Mouse (Mus musculus) heart, adult 2 months (tissue): Measurements from ENCODE around the gene Sfxn3.

Experiments used
- CTCF ChIP-seq: fragments of 200-600 bp; IDR thresholded peaks from 2 replicates; pipeline ENCODE4 v1.8.1; 2022; ENCODE audit warnings: antibody characterized with exemption, mild to moderate bottlenecking, moderate library complexity
- POLR2A ChIP-seq: fragments of 200-500 bp; IDR thresholded peaks from 2 replicates; pipeline ENCODE4 v1.6.1; 2011; ENCODE audit warnings: mild to moderate bottlenecking, low read depth, low read length, control low read depth; ENCODE audit not compliant: insufficient read depth

- TF ChIP-seq CTCF (no peak), POLR2A (no peak)
Observed at GRCm38 (mm10) chr19:45013581-45014225, 33.6 kb upstream of the Sfxn3 start.
